Mouse (Mus musculus): Measurements from ENCODE around the gene Nup210. TPM values are rescaled to one million over a fixed set of nuclear protein-coding genes. Genes with fewer than 3 reads are reported as not detected.
"Not testable (repeated sequence)": the region's sequence is repeated elsewhere in the genome, so short reads cannot be mapped to it uniquely, and the experiment has no call there.

Nup210 gene
- polyA plus RNA-seq, 1 experiment = 1.4 TPM

DNA sequence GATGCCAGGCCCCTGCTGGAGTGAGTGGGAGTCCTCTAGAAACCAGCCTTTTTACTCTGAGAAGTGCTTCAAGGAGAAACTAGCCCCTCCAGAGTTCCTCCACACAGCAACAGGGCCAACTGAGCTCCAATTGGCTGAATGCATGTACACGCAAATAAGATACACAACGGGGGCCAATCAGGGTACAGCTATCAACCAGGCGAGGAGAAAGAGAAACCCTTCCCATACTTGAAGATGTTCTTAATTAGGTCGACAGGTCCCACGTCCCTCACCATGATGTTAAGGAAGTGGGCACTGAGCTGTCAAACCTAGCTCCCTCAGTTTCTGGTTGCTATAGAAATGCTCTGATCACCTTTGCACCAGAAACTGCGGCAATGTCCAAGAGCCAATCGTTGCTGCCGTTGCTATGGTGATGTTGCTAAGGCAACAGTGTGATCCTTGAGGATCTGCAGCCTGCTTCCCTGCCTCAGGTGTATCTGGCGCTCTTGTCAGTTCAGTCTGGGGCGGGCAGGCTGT is 37.0 kb upstream of the Nup210 start:
- no peak overlapping the region for H3K27ac ChIP-seq (replicated peaks; ENCODE audit: low read depth, low read length)
- no peaks in the 10 kb centered on the region for H3K4me1 ChIP-seq (ENCODE audit: control insufficient read depth, insufficient read depth, insufficient read length, low read length)
- H3K4me3 ChIP-seq (ENCODE audit: insufficient read depth, low read depth, low read length) = no peak overlapping the region

- Histone ChIP-seq H3K27ac (replicated peaks; ENCODE audit: low read depth, low read length) (no peak overlapping the region), H3K4me1 (ENCODE audit: control insufficient read depth, insufficient read depth, insufficient read length, low read length) (no peaks in the 10 kb centered on the region), H3K4me3 (ENCODE audit: insufficient read depth, low read depth, low read length) (no peak overlapping the region)
Observed at GRCm38 (mm10) chr6:91152892-91153548, 36.4 kb upstream of the Nup210 start.

GRCm38 (mm10) chr6:91147152-91147770 is 30.6 kb upstream of the Nup210 start:
- Histone ChIP-seq H3K4me1 (ENCODE audit: control insufficient read depth, insufficient read depth, insufficient read length, low read length) (no peaks in the 10 kb centered on the region), H3K27ac (replicated peaks; ENCODE audit: low read depth, low read length) (no peak overlapping the region), H3K4me3 (ENCODE audit: insufficient read depth, low read depth, low read length) (no peak overlapping the region)

- H3K4me3 ChIP-seq (ENCODE audit: insufficient read depth, low read depth, low read length) = no peak overlapping the region
- H3K4me1 ChIP-seq (ENCODE audit: control insufficient read depth, insufficient read depth, insufficient read length, low read length) = no peaks in the 10 kb centered on the region
- H3K27ac ChIP-seq (replicated peaks; ENCODE audit: low read depth, low read length) = no peak overlapping the region
Observed at GRCm38 (mm10) chr6:91146443-91147151, 30.0 kb upstream of the Nup210 start.

- H3K4me3 ChIP-seq (ENCODE audit: insufficient read depth, low read depth, low read length) = no peak overlapping the region
- no peak overlapping the region for H3K27ac ChIP-seq (replicated peaks; ENCODE audit: low read depth, low read length)
- no peaks in the 10 kb centered on the region for H3K4me1 ChIP-seq (ENCODE audit: control insufficient read depth, insufficient read depth, insufficient read length, low read length)
Observed at GRCm38 (mm10) chr6:91145572-91145971, 28.9 kb upstream of the Nup210 start.

DNA sequence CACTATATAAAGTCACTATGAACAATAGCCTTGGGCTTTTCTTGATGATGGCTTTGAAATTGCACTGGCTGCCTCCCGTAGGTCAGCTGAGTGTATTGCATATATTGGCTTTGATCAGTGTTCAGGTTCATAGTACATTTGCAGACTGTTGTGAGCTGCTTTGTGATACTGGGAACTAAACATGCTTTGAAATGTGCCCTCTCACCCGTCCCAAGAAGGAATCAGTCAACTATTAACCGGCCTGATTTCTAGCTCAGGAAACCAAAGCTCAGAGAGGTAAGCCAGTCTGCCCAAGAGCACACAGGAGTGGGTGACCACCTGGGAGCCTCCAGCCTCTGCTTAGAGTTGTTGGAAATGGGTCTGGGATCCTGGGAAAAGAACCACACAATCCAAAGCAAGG is 28.4 kb upstream of the Nup210 start:
- no peaks in the 10 kb centered on the region for H3K4me1 ChIP-seq (ENCODE audit: control insufficient read depth, insufficient read depth, insufficient read length, low read length)
- H3K4me3 ChIP-seq (ENCODE audit: insufficient read depth, low read depth, low read length) = no peak overlapping the region
- H3K27ac ChIP-seq (replicated peaks; ENCODE audit: low read depth, low read length) = no peak overlapping the region

DNA sequence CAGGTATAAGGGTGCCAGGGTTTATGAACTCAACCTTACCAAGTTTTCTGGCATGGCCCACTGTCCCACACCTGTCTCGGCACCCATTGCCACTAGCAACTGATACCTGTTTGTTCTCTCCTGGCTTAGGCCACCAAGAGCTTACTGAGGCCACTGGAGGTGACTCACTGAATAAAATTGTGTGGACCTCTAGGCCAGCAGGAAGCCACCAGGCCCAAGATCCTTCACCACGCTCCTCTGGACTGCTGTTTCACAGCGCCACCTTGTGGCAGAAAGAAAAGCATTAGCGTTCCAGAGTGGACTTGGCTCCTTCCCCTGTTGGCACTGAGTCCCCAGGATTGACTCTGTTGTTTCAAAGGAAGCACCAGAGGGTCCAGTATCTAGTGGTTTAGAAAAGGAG is 23.2 kb upstream of the Nup210 start:
- H3K27ac ChIP-seq (replicated peaks; ENCODE audit: low read depth, low read length) = no peak overlapping the region
- H3K4me3 ChIP-seq (ENCODE audit: insufficient read depth, low read depth, low read length) = no peak overlapping the region
- no peaks in the 10 kb centered on the region for H3K4me1 ChIP-seq (ENCODE audit: control insufficient read depth, insufficient read depth, insufficient read length, low read length)

GRCm38 (mm10) chr6:91137343-91137956 is 20.8 kb upstream of the Nup210 start:
- Histone ChIP-seq H3K4me3 (ENCODE audit: insufficient read depth, low read depth, low read length) (no peak overlapping the region), H3K4me1 (ENCODE audit: control insufficient read depth, insufficient read depth, insufficient read length, low read length) (no peaks in the 10 kb centered on the region), H3K27ac (replicated peaks; ENCODE audit: low read depth, low read length) (no peak overlapping the region)

DNA sequence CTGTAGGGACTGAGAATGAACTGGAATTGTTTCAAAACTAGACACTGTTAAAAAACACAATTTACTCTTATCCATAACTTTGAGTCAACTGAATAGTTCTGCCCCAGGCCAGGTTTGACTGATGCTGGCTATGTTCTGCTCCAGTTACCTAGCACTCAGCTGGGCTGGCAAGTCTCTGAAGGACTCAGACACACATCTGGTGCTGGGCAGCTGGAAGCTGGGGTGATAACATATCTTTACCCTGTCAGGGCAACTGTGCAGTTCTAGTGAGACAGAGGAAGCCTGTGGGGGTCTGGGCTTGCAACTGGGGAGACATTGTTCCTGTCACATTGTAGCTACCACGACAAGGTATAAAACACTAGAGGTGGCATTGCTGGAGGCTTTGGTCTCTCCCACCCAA is 14.2 kb upstream of the Nup210 start:
- Histone ChIP-seq H3K4me1 (ENCODE audit: control insufficient read depth, insufficient read depth, insufficient read length, low read length) (no peaks in the 10 kb centered on the region), H3K27ac (replicated peaks; ENCODE audit: low read depth, low read length) (no peak overlapping the region), H3K4me3 (ENCODE audit: insufficient read depth, low read depth, low read length) (no peak overlapping the region)

- Histone ChIP-seq H3K4me1 (ENCODE audit: control insufficient read depth, insufficient read depth, insufficient read length, low read length) (no peaks in the 10 kb centered on the region), H3K4me3 (ENCODE audit: insufficient read depth, low read depth, low read length) (no peak overlapping the region), H3K27ac (replicated peaks; ENCODE audit: low read depth, low read length) (no peak overlapping the region)
Observed at GRCm38 (mm10) chr6:91128996-91129395, 12.4 kb upstream of the Nup210 start.

DNA sequence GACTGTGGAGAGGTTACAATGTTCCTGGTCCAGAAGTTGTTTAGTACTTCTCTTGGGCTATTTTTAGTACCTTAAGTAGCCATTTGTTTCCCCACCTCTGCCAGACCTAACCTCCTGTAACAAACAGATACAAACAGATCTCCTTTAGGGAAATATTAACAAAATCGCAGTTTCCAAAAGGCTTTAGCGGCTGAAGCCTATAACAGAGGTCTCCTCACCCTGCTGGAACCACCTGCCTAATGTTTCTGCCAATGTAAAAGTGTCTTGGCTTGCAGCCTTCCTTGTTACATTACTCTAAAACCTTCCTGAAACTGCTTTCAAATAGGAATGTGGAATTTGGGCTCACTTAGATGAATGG is 8.6 kb upstream of the Nup210 start:
- Histone ChIP-seq H3K4me3 (ENCODE audit: insufficient read depth, low read depth, low read length) (no peak overlapping the region), H3K27ac (replicated peaks; ENCODE audit: low read depth, low read length) (no peak overlapping the region), H3K4me1 (ENCODE audit: control insufficient read depth, insufficient read depth, insufficient read length, low read length) (no peaks in the 10 kb centered on the region)

DNA sequence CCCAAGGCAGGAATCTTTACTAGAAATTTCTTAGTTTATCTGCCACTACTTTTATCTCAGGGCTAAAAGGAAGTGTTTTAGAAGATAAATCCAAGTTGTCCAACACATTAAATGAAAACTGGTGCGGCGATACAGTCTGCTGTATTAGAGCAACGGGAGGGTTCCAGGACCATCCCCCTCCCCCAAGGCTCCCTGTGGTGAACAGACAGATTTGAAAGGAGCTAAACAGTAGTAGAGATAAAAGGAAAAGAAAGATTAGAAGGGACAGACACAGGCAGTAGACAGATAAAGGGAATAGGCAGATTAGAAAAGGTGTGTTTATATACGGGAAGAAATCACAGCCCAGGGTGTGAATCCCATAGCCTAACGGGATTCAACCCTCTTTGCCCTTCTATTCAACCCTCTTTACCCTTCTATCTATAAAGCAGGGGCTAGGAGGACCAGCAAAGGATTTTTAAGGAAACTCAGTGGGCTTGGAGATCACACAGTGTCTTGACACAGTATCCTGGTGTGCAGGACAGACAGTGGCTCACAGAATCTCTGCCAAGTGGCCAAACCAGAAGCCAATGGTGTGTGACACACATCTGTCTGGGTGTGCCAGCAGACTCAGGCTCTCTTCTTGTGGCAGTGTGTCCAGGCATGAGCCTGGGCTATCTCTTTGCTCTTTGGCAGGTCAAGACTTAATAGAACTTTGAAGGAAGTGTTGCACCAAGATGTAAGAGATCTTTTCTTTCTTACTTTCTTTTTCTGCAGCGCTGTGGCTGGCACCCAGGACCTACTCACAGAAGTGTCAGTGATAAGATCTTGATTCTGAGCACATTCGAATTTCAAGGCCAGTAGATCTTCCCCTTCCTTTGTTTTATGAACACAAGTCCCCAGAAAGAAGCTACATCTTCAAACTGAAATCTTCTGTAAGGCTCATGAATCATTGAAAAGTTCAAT is 7.9 kb upstream of the Nup210 start:
- Histone ChIP-seq H3K27ac (replicated peaks; ENCODE audit: low read depth, low read length) (no peak overlapping the region), H3K4me3 (ENCODE audit: insufficient read depth, low read depth, low read length) (no peak overlapping the region)

GRCm38 (mm10) chr6:91123453-91123852 is 6.8 kb upstream of the Nup210 start:
- no peak overlapping the region for H3K27ac ChIP-seq (replicated peaks; ENCODE audit: low read depth, low read length)
- H3K4me1 ChIP-seq (ENCODE audit: control insufficient read depth, insufficient read depth, insufficient read length, low read length) = no peaks in the 10 kb centered on the region
- H3K4me3 ChIP-seq (ENCODE audit: insufficient read depth, low read depth, low read length) = no peak overlapping the region

More for the DNA sequence above, 7.9 kb upstream of the Nup210 start:
- no peaks in the 10 kb centered on the region for H3K4me1 ChIP-seq (ENCODE audit: control insufficient read depth, insufficient read depth, insufficient read length, low read length)

DNA sequence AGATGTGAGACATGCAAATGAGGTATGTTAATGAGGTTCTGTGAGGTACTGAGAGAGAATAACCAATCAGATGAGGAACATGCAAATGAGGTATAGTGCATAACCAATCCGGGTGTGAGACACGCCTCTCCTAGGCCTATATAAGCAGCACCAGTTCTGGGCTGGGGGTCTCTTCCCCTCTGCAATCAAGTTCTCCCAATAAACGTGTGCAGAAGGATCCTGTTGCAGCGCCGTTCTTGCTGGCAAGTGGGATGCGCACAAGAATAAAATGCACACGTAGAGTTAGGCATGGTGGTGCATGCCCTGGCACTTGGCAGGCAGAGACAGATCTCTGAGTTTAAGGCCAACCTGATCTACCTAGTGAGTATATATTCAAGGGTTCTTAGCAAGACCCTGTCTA is 4.5 kb upstream of the Nup210 start:
- H3K4me1 ChIP-seq (ENCODE audit: control insufficient read depth, insufficient read depth, insufficient read length, low read length); H3K4me3 ChIP-seq (ENCODE audit: insufficient read depth, low read depth, low read length); H3K27ac ChIP-seq (replicated peaks; ENCODE audit: low read depth, low read length): not testable (repeated sequence)

All from brown adipose tissue, adult 24 weeks (tissue).